Mouse (Mus musculus): ENCODE measurements around the gene Rnaseh2a.

Gene Rnaseh2a

DNA sequence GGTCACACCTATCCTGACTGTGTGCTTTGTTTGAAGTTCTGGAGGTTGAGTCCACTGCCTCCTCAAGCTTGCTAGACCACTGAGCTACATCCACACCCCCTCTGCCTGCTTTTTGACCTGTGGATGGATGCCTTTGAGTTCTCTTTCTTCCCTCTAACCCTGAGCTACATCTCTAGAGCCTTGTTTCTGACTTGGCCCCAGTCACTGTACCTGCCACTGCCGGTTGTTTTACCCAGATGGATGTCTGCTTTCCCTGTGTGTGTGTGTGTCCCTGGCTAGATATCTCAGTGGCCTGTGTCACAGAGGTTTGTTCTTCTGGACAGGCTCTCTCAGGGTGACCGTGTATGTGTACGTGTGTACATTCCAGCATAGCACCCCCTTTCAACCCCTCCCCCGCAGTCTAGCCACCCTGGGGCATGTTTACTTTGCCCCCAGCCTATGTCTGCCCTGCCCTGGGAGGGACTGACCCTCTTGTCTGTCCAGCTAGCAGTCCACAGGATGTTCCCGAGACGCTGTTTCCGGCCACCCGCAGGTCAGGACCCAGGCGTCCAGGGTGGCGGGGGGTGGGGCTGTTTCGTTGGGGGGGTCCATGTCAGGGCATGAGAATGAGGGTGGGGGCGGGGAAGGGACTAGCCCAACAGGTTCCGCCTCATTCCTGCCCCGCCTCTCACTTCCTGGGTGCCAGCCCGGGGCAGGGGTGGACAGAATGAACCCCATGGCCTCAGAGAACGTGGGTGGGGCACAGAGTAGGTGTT lies 14.9 kb upstream of the Rnaseh2a start:
- DNase-seq (ENCODE audit: low spot score in 2 of 2): no peak

DNA sequence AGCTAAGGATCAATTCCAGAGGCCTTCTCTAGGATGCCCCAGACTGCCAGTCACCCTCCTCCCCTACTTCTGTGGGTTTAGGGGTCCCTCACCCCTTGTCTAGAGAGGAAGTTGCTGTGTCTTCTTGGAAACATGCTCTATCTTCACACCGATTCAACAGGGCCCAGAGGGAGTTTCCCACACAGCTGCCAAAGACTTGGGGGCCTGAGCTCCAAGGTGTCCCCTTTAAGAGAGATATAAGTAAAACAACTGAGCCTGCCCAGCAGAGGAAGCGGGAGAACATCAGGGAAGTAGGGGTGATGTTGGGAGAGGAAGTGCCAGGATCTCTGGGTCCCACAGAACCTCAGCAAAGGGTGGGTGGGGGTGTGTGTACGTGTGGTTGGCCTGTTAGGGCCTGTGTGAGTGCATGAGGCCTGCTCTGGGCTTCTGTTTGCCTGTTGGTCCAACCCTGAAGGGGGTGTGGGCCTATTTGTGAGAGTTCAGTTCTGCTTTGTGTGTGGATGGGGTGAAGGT lies 13.0 kb upstream of the Rnaseh2a start:
- DNase-seq (ENCODE audit: low spot score in 2 of 2): no peak

DNA sequence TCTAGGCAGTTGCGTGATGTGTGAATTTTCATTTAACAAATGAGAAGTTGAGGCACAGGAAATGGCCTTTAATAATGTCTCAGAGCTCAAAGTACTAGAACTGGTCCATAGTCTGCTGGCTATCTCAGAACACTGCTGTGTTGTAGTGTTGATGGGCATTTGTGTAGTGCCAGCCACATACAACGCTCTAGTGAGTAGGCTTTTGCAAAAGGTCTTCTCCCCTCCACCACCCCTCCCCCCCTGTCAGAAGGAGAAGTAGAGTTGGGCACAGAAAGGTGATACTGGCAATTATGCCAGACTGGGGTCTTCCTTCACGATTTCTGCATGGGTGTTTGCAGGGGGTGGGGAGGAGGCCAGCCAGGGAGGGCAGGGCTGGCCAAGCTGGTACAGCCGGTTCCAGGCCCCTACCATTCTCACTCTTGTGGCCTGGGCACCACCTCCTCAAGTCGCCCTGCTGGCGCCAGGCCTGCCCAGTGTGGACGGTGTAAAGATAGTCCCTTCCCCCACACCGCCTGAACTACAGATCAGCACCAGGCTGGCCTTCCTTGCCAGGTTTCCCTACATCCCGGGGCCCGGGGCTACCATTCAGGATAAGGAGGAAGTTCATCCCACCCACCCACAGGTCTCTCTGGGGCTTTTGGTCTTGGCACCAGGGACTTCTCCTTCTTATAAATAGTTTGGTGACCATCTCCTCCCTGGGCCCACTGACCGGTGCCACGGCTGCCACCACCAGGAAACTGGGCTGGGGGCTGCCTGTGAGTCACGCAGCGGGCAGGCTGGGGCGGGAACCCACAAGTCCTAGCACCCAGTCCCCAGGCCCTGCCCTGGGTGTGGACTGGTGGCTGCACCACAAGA lies 12.3 kb upstream of the Rnaseh2a start:
- DNase-seq (ENCODE audit: low spot score in 2 of 2): no peak

DNA sequence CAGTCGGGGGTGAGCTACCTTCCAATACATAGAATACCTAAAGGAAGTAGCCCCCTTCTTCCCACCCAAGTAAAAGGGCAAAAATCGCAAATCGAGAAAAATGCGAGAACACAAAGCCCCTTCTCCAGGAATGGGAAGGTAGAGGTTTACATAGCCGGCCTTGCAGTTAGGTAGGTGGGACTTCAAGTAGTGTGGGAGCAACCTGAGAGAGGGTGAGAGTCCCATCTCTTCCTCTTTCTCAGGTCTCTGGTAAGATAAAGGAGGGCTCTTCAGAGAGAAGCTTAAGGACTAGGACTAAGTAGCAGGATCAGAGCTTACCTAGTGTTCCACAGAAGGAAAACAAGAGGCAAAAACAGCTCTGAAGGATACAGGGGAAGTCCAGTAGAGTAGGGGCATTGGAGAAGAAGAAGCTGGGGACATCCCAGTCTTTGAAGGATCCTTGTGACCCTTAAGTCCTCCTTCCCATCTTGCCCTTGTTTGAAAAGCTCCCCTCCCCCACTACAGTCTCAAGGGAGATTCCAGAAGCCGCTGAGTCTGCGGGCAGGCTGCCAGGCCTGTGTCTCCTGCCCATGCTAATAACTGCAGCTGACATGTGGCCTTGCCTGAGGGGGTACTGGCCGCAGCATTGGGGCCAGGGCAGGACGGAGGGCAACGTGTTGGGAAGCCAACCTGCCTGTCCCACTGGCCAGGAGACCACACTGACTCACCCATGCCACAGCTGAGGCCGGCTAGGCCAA lies 11.2 kb upstream of the Rnaseh2a start:
- DNase-seq (ENCODE audit: low spot score in 2 of 2): peak in 1 of 2 experiments; percentile 72

DNA sequence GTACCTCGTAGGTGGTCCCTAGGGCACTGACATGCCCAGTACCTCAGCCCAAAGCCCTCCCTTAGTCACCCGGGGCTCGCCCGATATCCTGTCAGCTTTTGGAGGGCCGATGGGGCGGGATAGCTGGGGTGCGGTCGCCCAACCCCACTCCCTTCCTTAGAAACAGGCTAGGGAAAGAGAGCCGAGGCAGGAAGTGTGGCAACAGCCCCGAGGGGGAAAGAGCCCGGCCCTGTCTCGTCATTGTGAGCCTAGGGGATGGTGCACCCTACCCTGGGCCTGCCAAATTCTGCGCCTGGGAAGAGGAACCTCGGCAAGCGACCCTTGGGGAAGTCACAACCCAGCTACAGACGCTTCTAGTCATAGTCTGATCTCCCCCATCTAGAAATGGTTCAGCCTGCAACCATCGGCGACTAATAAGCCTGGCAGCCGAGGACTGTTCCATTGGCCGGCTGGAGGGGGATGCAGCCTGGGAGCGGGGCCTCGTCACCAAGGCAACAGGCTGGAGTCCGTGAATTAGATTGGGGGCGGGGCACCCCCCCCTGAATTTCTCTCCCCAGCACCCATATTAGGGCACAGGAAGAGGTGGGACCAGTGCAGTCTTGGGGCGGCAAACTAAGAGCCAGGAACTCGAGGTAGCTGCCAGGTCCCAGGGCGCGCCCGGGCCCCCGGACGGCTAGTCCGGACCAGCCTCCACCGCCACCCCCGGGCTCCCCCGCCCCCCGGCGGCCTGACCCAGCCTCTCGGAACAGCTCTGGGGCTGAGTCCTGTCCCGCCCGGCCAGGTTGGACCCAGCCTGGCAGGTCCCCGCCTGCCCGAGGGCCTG lies 10.2 kb upstream of the Rnaseh2a start:
- peak; percentile 62 to 77 for DNase-seq (ENCODE audit: low spot score in 2 of 2)

DNA sequence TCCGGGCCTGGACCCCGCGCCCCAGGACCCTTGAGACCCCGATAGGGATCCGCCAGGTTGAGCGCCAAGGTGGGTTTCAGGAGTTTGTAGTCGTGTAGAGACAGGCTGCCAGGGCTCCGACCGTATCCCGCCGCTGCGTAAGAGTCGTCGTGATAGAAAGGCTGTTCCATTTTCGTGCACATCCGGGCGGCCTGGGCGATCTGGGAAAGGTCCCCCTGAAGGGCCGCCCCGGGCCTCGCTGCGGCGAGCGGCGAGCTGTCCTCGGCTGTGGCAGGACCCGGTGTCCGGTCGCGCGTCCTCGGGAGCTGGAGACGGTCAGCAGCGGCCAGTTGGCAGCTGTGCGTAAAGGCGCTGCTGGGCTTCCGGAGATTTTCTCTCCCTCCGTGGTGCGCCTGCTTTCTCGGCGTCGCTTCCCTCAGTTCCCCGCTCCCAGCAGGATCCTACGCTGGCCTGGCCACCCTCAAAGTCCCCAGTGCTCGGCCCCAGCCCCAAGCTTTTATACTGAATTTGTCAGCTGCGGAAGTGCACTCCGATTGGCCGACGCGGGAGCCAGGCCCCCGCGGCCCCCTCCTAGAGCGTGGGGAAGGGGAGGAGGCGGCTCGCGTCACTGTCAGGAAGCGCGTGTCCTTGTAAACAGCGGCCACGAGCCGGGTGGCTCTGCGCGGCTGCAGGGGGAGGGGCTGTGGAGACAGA lies 8.8 kb upstream of the Rnaseh2a start, which contains the start of gene Junb:
Gene Junb, minus strand, starts transcription at position 471 of the 693 bp plus-strand sequence.
- peak; percentile 51 to 71 for DNase-seq (ENCODE audit: low spot score in 2 of 2)

DNA sequence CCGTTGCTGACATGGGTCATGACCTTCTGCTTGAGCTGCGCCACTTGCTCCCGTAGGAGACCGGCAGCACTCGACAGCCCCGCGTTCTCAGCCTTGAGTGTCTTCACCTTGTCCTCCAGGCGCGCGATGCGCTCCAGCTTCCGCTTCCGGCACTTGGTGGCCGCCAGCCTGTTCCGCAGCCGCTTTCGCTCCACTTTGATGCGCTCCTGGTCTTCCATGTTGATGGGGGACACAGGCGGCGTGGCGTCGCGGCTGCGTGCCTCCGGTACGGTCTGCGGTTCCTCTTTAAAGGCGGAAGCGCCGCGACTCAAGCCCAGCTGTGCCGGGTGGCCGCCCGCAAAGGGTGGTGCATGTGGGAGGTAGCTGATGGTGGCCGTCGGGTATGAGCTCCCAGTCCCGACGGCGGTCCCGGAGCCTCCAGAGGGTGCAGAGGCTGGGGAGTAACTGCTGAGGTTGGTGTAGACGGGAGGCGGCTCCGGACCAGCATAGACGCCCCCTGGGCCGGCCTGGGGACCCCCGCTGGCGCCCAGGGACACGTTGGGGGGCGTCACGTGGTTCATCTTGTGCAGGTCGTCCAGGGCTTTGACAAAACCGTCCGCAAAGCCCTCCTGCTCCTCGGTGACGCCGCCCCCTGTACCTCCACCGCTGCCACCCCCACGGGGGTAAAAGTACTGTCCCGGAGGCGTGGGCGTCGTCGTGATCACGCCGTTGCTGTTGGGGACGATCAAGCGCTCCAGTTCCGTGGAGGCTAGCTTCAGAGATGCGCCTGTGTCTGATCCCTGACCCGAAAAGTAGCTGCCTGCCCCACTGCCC lies 8.1 kb upstream of the Rnaseh2a start:
- peak in 1 of 2 experiments; percentile 45 for DNase-seq (ENCODE audit: low spot score in 2 of 2)

DNA sequence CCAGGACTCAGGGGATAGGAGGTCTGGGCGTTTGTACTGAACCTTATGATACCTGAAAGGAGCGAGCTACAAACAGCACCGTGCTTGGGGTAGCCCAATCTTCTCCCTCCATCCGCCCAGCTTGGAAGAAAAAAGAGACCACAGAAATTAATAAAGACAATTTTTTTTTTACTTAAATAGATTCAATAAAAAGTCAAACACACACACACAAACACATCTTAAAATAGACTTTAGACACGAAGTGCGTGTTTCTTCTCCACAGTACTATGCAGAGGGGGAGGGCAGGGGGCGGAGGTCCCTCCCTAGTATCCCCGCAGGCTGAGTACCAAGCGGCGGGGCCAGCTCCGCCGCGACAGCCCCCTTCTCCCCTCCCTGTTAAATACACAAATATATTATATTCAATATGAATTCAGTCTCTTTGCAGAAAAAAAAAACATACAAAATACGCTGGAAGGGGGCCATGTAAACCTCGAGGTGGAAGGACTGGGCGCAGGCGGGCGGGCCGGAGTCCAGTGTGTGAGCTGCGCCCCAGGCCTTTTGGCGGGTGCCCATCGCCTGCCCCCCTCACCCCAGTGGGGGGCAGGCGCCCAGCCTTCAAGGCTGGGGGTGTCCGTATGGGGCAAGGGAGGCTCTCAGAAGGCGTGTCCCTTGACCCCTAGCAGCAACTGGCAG lies 7.3 kb upstream of the Rnaseh2a start:
- peak in 1 of 2 experiments; percentile 26 for DNase-seq (ENCODE audit: low spot score in 2 of 2)

DNA sequence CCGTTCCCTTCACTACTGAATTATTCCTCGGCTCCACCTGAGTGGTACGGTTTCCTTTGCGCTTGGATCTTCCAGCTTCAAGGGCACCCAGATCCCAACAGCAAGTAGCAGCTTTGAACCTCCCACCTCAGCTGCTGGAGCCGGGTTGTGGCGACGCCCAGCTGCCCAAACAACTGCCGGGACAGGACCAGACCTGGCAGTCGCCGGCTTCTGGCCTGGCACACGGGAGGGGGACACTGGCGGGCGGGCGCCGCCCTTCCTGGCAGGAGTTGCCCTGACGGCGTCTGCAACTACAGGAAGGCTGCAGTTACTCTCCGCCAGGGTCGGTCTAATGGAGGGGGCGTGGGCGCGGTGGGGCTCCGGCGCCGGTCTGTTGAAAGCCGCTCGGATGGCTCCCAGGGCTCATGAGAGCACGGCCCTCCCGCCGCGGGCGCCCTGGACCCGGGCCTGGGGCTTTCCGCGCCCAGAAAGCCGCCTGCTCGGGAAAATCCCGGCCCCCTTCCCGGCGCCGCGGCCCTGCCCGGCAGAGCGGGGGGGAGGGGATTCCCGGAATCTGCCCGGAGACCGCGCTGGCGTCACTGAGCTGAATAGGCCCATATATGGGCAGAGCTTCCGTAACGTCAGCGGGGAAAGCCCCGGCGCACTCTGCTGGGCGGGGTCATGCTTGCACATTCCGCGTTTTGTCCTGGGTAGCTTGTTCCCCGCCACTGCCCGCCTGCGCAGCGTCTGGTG lies 6.6 kb upstream of the Rnaseh2a start:
- DNase-seq (ENCODE audit: low spot score in 2 of 2): peak; percentile 83 to 92

DNA sequence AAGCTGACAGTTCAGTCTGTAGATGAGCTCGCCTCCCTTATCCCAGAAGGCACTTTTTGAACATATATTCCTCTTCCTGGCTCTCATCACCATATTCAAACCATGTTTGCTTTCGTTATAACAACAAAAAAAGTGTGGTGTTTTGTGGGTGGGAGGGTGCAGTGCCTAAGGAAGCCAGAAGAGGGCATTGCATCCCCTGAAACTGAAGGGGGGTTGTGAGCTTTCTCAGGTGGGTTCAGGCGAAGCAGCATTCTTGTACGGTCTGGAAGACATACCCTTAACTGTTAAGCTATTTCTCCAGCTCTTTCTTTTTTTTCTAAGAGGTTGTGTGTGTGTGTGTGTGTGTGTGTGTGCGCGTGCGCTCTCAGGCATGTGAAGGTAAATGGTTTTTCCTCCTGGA lies 5.9 kb upstream of the Rnaseh2a start:
- DNase-seq (ENCODE audit: low spot score in 2 of 2): peak in 1 of 2 experiments; percentile 68

DNA sequence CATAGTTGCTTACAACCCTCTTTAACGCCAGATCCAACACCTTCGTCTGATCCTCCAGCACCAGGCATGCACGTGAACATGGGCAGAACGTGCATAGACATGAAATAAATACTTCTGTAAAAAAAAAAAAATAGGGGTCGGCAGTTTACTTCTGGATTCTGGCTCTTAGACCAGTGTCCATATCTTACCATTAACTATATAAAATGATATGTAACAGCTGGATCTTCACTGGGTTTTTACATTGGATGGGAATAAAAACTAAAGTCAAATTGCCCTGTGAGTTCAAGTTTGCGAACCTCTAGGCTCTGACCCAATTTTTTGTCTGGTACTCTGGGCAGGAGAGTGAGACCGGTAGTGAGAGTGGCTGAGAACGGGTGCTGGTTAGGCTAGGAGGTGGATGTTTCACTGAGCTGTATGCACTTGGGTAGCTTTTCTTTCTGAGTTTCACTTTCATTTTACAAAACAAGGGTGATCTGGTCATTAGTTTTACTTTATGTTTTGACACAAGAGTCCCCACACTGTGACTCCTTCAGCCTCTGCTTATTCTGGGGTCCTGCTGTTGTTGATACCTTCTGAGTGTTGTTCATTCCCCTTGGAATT lies 5.1 kb upstream of the Rnaseh2a start:
- DNase-seq (ENCODE audit: low spot score in 2 of 2): no peak

DNA sequence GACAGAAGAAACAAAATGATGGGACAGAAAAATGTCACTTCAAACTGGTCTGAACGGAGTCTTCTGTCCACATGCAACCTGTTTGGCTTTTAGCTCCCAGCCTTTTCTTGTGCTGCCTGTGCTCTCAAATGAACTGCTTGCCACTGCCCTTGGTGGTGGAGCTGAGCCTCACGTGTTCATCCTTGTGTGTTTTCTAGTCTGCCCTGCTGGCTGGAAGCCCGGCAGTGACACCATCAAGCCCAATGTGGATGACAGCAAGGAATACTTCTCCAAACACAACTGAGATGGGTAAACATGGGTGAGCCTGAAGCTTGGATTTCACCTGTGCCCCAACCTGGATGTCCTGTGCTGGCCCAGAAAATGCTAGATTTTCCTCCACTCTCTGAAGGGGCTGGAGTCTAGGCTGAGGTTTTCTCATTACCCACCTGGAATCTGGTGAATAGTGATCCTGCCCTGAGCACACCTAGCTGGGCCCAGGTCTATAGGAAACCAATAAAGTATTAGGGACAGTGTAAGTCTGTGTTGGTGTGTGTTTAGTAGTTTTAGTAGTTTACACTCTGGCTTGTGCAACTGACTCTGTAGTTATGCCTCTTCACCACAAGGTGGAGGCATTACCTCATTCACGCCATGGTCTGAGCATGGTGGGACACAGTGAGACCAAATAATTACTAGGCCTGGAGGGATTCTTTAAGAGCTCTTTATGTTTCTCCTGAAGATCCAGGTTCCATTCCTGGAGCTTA lies 4.4 kb upstream of the Rnaseh2a start:
- DNase-seq (ENCODE audit: low spot score in 2 of 2): peak in 1 of 2 experiments; percentile 28

DNA sequence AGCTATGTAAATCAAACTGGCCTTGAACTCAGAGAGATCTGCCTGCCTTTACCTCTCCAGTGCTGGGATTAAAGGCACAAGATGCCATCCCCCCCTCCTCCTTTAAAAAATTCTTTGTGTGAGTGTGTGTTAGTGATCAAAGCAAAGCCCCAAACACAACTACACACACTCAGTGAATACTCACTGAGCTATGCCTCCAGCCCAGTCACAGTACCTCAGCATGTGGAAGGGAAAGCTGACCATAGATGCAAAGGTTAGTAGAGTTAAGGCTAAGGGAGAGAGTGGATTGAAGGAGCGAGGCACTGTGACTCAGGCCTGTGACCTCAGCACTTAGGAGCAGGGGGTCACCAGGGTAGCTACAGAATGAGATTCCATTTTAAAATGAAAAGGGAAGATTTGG lies 3.5 kb upstream of the Rnaseh2a start:
- no peak for DNase-seq (ENCODE audit: low spot score in 2 of 2)

DNA sequence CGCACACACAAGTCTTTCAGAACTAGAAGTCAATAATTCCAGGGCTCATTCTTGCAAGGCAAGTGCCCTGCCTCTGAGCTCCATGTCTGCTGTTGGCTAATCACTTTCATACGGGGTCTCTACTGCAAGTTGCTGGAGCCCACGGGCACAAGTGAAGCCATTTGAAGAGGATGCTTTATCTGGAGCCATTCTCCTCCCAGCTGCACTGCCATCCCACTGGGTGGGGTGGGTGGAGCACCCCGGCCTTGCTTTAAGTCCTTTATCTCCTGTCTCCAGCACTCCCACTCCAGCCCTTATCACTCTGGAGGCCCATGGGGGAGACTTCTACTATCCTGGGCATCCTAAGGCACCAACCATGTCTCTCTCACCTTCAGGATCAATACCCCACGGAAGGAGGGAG lies 1.3 kb upstream of the Rnaseh2a start:
- DNase-seq (ENCODE audit: low spot score in 2 of 2): no peak

DNA sequence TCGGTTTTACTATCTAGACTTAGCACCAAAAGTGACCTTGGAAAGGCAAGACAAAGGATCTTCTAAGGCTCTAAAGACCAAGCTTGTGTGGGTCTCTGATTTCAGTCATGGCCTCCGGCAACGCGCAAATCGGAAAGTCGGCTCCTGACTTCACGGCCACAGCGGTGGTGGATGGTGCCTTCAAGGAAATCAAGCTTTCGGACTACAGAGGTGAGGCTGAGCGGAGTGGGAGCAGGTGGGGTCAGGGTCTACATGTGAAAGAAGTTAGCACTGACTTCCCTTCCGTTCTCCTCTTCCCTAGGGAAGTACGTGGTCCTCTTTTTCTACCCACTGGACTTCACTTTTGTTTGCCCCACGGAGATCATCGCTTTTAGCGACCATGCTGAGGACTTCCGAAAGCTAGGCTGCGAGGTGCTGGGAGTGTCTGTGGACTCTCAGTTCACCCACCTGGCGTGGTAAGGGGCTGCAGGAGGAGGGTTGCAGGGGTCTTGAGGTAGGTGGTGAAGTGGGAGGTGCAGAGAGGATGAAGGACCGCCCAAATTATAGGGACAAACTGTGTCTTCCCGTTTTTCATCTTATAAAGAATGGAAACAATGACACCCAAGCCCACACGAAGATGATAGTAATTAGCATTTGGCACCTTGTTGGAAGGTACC lies 696 bp upstream of the Rnaseh2a start:
- DNase-seq (ENCODE audit: low spot score in 2 of 2): no peak

DNA sequence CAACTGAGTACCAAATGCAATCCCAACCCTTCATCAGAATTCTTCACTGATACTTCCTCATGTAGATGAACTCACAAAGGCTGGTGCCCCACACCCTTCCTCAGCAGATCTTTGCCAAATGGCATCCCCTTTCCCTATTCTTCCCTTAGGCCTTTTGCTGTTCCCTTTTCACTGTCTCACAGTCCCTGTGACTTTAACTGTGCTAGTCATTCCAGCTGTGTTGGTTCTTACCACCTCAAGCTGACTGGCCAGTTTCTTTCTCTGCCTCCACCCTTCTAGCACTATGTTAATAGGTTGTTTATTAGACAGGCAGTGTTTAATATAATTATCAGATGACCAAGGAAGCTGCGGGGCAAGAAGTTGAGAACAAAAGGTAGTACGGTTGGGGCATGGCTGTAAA lies 917 bp downstream of the Rnaseh2a start:
- no peak for DNase-seq (ENCODE audit: low spot score in 2 of 2)
